Mouse (Mus musculus) kidney, adult 18-20 months (tissue): ENCODE results near the gene Gm49387.

ENCODE experiments used
- DNase-seq: peaks from one replicate; pipeline ENCODE4 v3.0.0; 2021

Gene Gm49387

DNA sequence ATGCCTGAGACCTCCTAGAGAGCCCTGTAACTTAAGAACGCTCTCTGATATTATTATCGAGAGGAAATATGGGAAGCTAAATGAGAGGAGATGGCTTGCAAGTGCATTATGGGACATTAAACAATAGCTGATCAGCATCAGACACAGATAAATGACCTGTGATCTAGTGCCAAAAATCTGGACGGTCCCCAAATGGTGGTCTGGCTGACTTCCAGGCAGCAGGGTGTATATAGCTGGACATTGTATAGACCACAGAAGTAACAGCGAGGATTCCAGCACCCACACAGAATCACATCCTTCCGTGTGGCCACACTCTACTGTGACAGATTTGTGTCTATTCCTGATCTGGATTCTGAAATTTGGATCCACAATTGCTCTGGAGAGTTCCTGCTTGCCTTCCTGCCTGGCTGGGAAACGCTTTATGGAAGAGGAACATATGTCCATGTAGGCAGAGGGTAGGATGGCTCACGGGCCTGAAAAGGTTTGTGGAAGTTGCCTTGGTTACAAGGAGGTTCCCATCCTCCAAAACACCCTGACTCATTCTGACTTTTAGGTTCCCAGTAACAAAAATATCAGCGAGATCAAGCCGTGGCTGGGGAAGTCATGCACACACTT lies 68.0 kb downstream of the Gm49387 start:
- no peak for DNase-seq

GRCm38 (mm10) chr14:31571419-31571818 lies 69.3 kb downstream of the Gm49387 start:
- DNase-seq: no peak

DNA sequence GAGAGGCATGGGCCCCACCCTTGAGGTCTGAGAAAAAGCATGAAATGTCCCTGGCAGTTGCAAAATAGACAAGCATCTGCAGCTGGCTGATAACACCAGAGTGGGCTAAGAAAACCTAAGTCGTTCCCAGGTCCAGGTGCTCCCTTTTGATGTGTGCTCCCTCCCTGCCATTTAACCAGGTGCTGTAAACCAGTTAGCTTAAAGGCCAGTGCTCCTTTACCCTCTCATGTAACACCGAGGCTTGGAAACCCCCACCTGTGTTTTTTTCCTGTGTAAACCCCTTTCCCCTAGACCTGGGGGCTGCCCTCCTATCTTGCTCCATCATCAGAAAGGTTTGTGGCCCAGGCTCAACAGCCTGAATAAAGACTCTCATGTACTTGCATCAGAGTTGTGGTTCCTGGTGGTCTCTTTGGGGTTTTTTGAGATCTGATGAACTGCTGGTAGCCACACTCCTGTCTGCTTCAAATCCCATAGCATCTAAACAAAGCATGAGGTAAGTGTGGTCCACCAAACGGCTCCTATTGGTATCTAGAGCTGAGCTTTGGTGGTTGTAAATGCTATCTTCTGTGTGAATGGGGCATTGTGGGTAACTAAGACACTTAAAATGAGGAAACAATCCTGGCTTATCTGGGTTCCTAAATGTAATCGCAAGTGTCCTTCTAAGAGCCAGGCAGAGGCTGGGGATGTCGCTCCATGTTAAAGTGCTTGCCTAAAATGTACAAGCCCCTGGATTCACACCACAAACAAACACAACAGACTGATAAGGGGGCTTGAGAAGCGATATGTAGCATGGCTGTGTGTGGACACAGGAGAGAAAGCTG lies 70.3 kb downstream of the Gm49387 start:
- no peak for DNase-seq

DNA sequence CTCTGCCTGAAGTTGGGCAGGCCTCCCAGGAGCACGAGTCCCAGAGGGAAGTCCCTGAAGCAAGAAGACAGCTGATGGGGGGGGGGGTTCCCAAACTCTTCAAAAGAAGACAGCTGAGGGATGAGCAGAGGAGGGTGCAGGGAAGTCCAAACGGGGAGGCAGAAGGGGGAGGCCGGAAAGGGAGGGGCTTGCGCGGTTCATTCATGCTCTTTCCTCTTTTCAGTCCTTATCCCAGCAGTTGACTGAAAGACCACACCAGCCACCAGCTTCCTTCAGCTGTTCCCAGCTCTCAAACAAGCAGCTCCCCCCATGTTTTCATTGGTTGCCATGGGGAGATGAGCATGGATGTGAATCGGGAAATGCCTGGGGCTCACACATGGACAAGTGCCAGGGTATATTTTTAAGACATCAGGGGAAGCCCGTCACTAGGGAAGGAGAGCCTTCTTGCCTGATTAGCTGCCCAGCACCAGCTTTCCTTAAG lies 71.5 kb downstream of the Gm49387 start:
- DNase-seq: no peak

GRCm38 (mm10) chr14:31565478-31566212 lies 75.0 kb downstream of the Gm49387 start:
- DNase-seq: no peak

GRCm38 (mm10) chr14:31564452-31565179 lies 76.1 kb downstream of the Gm49387 start:
- DNase-seq: peak; percentile 40

- no peak for DNase-seq
Observed at GRCm38 (mm10) chr14:31560886-31561285, 79.8 kb downstream of the Gm49387 start.

- no peak for DNase-seq
Observed at GRCm38 (mm10) chr14:31559216-31559615, 81.5 kb downstream of the Gm49387 start.

GRCm38 (mm10) chr14:31557784-31558183 lies 82.9 kb downstream of the Gm49387 start:
- no peak for DNase-seq

DNA sequence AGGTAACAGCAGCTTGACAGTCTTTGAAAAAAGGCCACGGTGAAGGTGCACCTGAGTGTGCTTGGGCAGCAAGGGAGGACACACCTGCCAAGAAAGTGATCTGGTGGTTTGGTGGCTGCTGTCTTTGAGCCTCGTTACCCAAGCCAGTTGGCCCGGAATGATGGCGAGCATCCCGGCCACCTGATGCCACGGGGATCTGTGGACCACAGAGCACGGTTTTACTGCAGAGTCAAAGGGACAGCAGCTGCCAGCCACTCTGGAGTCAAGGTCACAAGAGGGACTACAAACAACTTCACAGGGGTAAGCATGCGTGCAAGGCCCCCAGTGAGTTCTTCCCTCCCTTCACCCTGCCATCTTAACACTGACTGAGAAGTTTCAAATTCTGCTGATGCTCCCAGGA lies 83.4 kb downstream of the Gm49387 start:
- no peak for DNase-seq

DNA sequence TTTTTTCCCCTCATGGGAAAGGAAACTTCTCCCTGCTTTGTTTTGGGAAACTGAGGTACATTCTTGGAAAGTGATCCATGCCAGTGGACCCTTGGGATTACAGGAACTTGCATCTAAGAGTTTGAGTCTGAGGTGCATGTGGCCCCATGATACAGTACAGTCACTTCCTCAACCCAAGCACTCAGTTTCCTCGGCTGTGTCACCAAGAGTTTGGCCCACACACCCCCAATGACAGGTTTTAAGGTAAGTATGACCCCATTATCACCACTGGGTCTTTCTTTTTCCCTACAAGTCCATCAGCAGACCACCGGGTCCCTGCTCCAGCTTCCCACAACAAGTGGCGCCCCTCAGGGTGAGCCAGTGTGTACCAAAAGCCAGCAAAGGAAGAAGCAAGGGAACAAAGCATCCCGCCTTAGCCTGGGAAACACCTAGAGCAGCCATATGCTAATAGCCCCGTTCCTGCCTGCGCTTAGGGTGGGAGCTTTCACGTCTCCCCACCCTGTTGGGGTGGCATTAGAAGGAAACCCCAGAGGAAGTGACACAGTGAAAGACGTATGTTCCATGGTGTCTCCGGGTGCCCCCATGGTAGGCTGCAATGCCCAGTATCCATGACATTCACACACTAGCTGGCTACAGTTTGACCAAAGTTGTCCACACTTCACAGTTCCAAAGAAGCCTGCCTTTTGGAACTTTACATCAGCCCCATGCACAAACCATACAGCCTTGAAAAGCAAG lies 84.0 kb downstream of the Gm49387 start:
- no peak for DNase-seq

- DNase-seq: no peak
Observed at GRCm38 (mm10) chr14:31555963-31556434, 84.7 kb downstream of the Gm49387 start.

GRCm38 (mm10) chr14:31555021-31555420 lies 85.7 kb downstream of the Gm49387 start:
- DNase-seq: no peak

- no peak for DNase-seq
Observed at GRCm38 (mm10) chr14:31543885-31544442, 96.7 kb downstream of the Gm49387 start.

DNA sequence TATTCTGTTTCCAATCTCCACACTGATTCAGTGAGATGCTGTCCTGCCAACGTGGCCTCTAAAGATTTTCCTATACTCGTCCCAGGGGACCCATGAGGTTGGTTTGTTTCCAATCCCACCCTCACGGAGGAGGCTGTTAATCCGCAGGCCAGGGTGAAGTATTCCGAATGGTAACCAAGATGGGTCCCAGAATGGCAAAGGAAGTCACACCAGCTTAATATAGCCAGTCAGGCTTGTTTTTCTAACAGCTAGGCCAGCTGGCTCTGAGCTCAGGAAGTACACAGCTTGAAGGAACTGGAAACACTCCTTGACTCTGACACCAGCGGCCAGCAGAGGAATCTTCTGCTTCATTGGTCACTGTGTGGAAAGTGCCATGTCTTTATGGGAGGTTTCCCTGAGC lies 103.4 kb downstream of the Gm49387 start:
- DNase-seq: no peak

GRCm38 (mm10) chr14:31532656-31533055 lies 108.0 kb downstream of the Gm49387 start:
- DNase-seq: peak; percentile 24

DNA sequence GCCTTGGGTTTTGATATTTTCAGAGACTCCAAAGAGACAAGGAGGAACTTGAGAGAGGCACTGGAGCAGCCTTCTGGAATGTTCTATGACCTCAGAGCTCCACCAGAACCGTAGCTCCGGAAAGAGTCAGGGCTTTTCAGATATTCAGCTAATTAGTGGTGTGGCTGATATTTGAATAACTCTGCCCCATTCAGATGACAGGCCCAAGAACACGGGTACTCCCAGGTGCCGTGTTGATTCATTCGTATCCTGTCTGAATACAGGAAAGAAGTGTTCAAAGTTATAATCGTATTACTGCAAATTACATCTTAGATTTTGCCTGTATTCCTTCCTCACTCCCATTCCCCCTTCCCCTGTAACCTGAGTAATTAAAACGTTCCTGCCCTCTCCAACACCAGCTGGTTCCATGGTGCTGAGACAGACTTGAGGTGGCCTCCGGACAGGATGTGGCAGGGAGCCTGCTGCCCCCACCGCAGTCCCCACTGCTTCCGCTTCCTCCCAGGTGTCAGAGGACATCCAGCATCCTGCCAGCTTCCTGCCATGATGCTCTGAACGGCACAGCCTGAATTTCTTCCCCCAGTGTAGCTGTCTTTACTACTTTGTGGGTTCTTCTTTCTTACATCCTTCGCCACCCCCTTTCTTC lies 109.1 kb downstream of the Gm49387 start:
- DNase-seq: peak; percentile 17

DNA sequence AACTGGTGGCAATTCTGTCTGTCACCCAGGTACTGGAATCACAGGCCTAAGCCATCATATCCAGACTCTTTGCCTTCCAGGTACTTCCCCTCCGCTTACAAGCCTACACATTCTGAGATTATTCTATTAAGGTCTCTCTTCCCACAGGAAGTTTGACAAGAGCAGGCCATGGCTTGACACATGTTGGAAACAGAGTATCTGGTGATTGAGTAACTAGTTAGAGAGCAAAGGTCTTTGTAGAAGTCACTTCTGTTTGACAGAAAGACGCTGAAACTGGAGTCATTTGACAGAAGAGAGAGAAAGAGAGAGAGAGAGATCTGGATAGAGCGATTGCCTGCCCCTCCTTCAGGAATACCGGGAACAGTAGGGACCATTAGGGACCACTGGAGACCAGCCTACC lies 109.8 kb downstream of the Gm49387 start:
- peak; percentile 32 for DNase-seq

GRCm38 (mm10) chr14:31525040-31525810 lies 115.5 kb downstream of the Gm49387 start:
- DNase-seq: no peak

DNA sequence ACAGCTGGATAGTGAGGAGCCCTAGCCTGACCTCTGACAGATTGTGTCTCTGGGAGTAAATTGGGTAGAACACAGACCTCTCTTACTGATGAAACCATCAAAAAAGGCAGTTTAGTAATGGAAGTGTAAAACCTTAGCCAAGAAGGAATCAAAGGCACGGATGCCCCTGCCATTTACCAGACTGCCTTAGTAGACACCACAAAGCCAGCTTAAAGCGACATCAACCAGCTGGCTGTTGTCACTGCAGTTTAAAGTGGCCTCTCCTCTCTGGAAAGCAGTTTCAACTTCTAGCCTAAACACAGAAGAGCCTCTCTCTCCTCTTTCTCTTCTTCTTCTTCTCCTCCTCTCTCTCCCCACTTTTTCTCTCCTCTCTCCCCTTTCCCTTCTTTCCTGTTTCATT lies 119.4 kb downstream of the Gm49387 start:
- no peak for DNase-seq
